Mouse (Mus musculus) megakaryocyte, adult 5-6 weeks (primary cell): ENCODE data around the gene Slc29a2. TPM values are rescaled to one million over a fixed set of nuclear protein-coding genes. Genes with fewer than 3 reads are reported as not detected.

Source experiments
- ATAC-seq: 2 replicates; pipeline ENCODE4 v1.8.0; 2016; ENCODE audit warnings: mild to moderate bottlenecking, inconsistent platforms; ENCODE audit not compliant: poor library complexity, severe bottlenecking
- total RNA-seq, 2 experiments: library from RNA; stranded (forward) in 1 of 2; stranded (reverse) in 1 of 2; fragments of 153-499, 151-499 nt in 1 of 2; fragments of 221-1000, 200-1000 nt in 1 of 2; gene quantifications; 2 replicates each; pipeline versions ENCODE4 v1.2.3 to v1.2.4; 2015 to 2017

Slc29a2 gene
- total RNA-seq, 2 experiments from 2014 or later, result 0.18 to 0.31 TPM

- ATAC-seq, result no peak
Measured at GRCm38 (mm10) chr19:5026111-5026510, 2.5 kb downstream of the Slc29a2 start.

- no peak for ATAC-seq
Measured at GRCm38 (mm10) chr19:5032686-5033085, 9.0 kb downstream of the Slc29a2 start.

GRCm38 (mm10) chr19:5036577-5036976, 12.9 kb downstream of the Slc29a2 start:
- ATAC-seq, result no peak

- ATAC-seq, result no peak
Measured at GRCm38 (mm10) chr19:5037678-5038571, 14.3 kb downstream of the Slc29a2 start.

- peak; percentile 91 for ATAC-seq
Measured at GRCm38 (mm10) chr19:5038709-5039156, 15.1 kb downstream of the Slc29a2 start, which contains the start of the genes B4gat1 and AC124502.3. Gene B4gat1 (plus strand): TSS chr19:5038826. Gene AC124502.3 (plus strand): TSS chr19:5038891.

- ATAC-seq, result no peak
Measured at GRCm38 (mm10) chr19:5039301-5040114, 15.8 kb downstream of the Slc29a2 start.

- peak; percentile 85 for ATAC-seq
Measured at GRCm38 (mm10) chr19:5040862-5041523, 17.3 kb downstream of the Slc29a2 start, which contains the start of gene Brms1. Gene Brms1 (plus strand): TSS chr19:5041354.

GRCm38 (mm10) chr19:5041588-5041987, 17.9 kb downstream of the Slc29a2 start:
- ATAC-seq, result peak; percentile 4; the same call in 1 of the 2 replicates

GRCm38 (mm10) chr19:5045531-5045930, 21.9 kb downstream of the Slc29a2 start:
- no peak for ATAC-seq

- ATAC-seq, result no peak
Measured at GRCm38 (mm10) chr19:5048138-5049056, 24.7 kb downstream of the Slc29a2 start.

GRCm38 (mm10) chr19:5049325-5049724, 25.7 kb downstream of the Slc29a2 start:
- ATAC-seq, result no peak

GRCm38 (mm10) chr19:5050047-5050905, 26.6 kb downstream of the Slc29a2 start, which contains the start of gene Rin1:
Gene Rin1 (plus strand): TSS chr19:5050481.
- ATAC-seq, result no peak

- no peak for ATAC-seq
Measured at GRCm38 (mm10) chr19:5051031-5051430, 27.4 kb downstream of the Slc29a2 start.

GRCm38 (mm10) chr19:5051515-5051914, 27.9 kb downstream of the Slc29a2 start:
- ATAC-seq, result no peak

GRCm38 (mm10) chr19:5052166-5052822, 28.6 kb downstream of the Slc29a2 start:
- no peak for ATAC-seq

GRCm38 (mm10) chr19:5052853-5053252, 29.2 kb downstream of the Slc29a2 start:
- ATAC-seq, result no peak

- peak; percentile 68 for ATAC-seq
Measured at GRCm38 (mm10) chr19:5053909-5054308, 30.2 kb downstream of the Slc29a2 start.

GRCm38 (mm10) chr19:5056251-5056650, 32.6 kb downstream of the Slc29a2 start:
- no peak for ATAC-seq
